Mouse (Mus musculus) limb, embryonic 13.5 days (tissue): ENCODE measurements around the gene Svbp. TPM values are rescaled to one million over a fixed set of nuclear protein-coding genes. Genes with fewer than 3 reads are reported as not detected.

ENCODE experiments used
- ATAC-seq: fragments of 200-750 bp; cut with Nextera tagmentation; 2 replicates; pipeline ENCODE4 v1.8.0; 2017; ENCODE audit warnings: low read depth, moderate number of reproducible peaks, moderate TSS enrichment; ENCODE audit not compliant: low FRiP score
- H3K27ac ChIP-seq: fragments of 300-500 bp; sonication (generic); 2 replicates; pipeline ENCODE4 v1.5.1; 2015; ENCODE audit warnings: inconsistent platforms, mild to moderate bottlenecking, moderate library complexity
- H3K27me3 ChIP-seq: fragments of 300-500 bp; sonication (generic); 2 replicates; pipeline ENCODE4 v1.6.1; 2015; ENCODE audit warnings: mild to moderate bottlenecking, inconsistent platforms
- H3K36me3 ChIP-seq: fragments of 300-500 bp; sonication (generic); 2 replicates; pipeline ENCODE4 v1.6.1; 2015; ENCODE audit warnings: inconsistent platforms, mild to moderate bottlenecking, moderate library complexity
- H3K4me1 ChIP-seq: fragments of 300-500 bp; sonication (generic); 2 replicates; pipeline ENCODE4 v1.6.1; 2015; ENCODE audit warnings: inconsistent platforms
- H3K4me2 ChIP-seq: fragments of 300-500 bp; sonication (generic); replicated peaks from 2 replicates; pipeline ENCODE4 v1.6.1; 2015; ENCODE audit warnings: inconsistent platforms, mild to moderate bottlenecking, moderate library complexity
- H3K4me3 ChIP-seq: fragments of 300-500 bp; sonication (generic); 2 replicates; pipeline ENCODE4 v1.5.1; 2015; ENCODE audit warnings: moderate library complexity, mild to moderate bottlenecking, inconsistent platforms
- H3K9ac ChIP-seq: fragments of 300-500 bp; sonication (generic); 2 replicates; pipeline ENCODE4 v1.6.1; 2015; ENCODE audit warnings: mild to moderate bottlenecking, inconsistent platforms
- H3K9me3 ChIP-seq: fragments of 300-500 bp; sonication (generic); 2 replicates; pipeline ENCODE4 v1.6.1; 2016; ENCODE audit warnings: inconsistent platforms
- WGBS: fragments of 180-500 bp; shearing (Covaris S2); methylation state at CpG from one replicate; pipeline ENCODE4 v1.1.7; 2015; 5-methylcytosine and 5-hydroxymethylcytosine counted together
- polyA plus RNA-seq: library from polyadenylated mRNA; unstranded; fragments of >200 nt; fragmentation: Nextera tagmentation; extraction: Ambion mirVana; gene quantifications from 2 replicates; pipeline ENCODE4 v1.2.1, GENCODE M21; 2015

The Svbp gene
- polyA plus RNA-seq, 1 experiment from 2014 or later = 223 TPM

DNA sequence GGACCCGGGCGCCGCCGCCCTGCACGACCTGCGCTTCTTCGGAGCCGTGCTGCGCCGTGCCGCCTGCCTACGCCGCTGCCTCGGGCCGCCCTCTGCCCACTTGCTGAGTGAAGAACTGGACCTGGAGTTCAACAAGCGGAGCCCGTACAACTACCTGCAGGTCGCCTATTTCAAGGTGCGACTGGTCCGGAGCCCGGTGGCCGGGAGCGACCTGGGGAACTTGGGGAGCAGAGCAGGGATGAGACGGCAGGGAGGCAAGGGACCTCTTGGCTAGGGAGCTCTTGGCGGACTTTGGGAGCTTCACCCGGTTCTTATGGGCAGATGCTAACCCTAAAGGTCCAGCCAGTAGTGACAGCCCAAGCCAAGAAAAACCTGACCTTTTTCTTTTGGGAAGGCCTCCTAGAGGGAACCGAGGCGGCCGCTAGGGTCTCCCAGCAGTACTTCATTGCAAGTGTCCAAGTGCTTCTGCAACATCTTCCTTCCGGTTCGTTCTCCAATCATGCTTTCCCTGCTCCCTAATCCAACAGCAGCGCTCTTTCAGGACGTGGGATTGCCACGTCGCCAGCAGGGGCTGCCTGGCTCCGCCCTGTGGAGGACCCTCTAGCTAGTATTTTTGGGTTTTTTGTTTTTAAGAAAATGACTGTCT lies 38.3 kb downstream of the Svbp start:
- ATAC-seq = peak; percentile 48
- Histone ChIP-seq H3K9ac (peak overlapping the region; percentile 90), H3K4me2 (peak overlapping the region; percentile 77), H3K4me1 (peaks cover 19% of the 10 kb centered on the region), H3K4me3 (peak overlapping the region; percentile 94), H3K27ac (peak overlapping the region; percentile 67), H3K9me3 (no peaks in the 10 kb centered on the region), H3K27me3 (no peaks in the 10 kb centered on the region), H3K36me3 (peaks cover 36% of the 10 kb centered on the region)
- under 1% methylated on average over 36 of the region's 36 CpGs for WGBS

DNA sequence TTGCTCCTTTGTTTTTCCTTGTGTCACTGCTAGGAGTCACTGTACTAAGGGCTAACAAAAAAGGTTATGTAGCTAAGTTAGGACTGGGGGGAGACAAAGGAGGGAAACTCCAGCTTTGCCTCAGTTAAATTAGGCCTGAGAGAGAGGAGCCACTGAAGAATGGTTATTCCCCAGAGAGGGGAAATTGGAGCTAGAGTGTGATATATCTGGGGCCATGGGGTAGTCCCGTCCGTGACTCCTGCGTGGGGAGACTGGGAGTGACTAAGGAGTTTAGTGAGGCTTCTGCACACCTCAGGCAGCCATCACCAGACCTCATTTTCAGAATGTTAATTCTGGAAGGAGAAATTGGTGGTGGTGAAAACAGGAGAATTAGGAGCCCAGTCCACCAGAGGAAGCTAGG lies 39.2 kb downstream of the Svbp start:
- H3K4me1 ChIP-seq = peaks cover 21% of the 10 kb centered on the region
- peak overlapping the region; percentile 94 for H3K4me3 ChIP-seq
- no peak for ATAC-seq
- H3K27me3 ChIP-seq = no peaks in the 10 kb centered on the region
- H3K27ac ChIP-seq = no peak overlapping the region
- peak overlapping the region; percentile 77 for H3K4me2 ChIP-seq
- peaks cover 34% of the 10 kb centered on the region for H3K36me3 ChIP-seq
- H3K9me3 ChIP-seq = no peaks in the 10 kb centered on the region
- 0 out of 2 replicates have a peak overlapping the region, but pooled peaks have one; percentile 90 for H3K9ac ChIP-seq
- WGBS = 66% methylated on average over 3 of the region's 3 CpGs

GRCm38 (mm10) chr4:119238661-119239060 lies 43.6 kb downstream of the Svbp start:
- WGBS = 70% methylated on average over 3 of the region's 3 CpGs
- Histone ChIP-seq H3K9me3 (no peaks in the 10 kb centered on the region), H3K4me3 (no peak overlapping the region), H3K4me2 (no peak overlapping the region), H3K36me3 (peaks cover 73% of the 10 kb centered on the region), H3K4me1 (peaks cover 15% of the 10 kb centered on the region), H3K9ac (no peak overlapping the region), H3K27me3 (no peaks in the 10 kb centered on the region), H3K27ac (no peak overlapping the region)
- no peak for ATAC-seq

DNA sequence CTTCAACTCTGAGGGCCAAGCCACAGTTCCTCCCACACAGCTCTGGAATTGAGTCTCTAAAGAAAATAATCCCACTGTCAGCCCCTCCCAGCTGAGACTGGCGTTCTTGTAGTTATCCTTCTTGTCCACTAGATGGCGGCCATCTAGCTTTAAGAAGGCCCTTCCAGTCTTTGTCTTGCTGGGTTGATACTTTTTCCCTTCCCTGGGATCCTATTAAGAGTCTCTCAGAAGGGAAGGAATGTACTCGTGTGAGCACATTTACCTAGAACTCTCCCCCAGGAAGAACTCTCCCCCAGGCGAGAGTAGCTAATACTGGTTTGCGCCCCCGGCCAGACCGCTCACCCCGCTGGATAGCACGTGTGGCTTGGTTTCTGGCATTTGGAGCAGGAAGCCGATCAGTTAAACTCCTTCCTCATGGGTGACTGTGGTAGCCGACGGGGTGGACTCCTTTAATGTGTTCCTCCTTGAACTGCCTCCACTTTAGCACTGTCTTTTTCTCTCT lies 44.1 kb downstream of the Svbp start:
- peak; percentile 60; the same call in 1 of the 2 replicates for ATAC-seq
- Histone ChIP-seq H3K4me1 (peaks cover 11% of the 10 kb centered on the region), H3K9me3 (no peaks in the 10 kb centered on the region), H3K4me2 (peak overlapping the region; percentile 32; the same call in 1 of the 2 replicates), H3K27me3 (no peaks in the 10 kb centered on the region), H3K4me3 (no peak overlapping the region), H3K27ac (0 out of 2 replicates have a peak overlapping the region, but pooled peaks have one; percentile 58), H3K36me3 (peaks cover 79% of the 10 kb centered on the region), H3K9ac (peak overlapping the region; percentile 51)
- 43% methylated on average over 12 of the region's 12 CpGs for WGBS

- no peaks in the 10 kb centered on the region for H3K27me3 ChIP-seq
- ATAC-seq = no peak
- H3K27ac ChIP-seq = no peak overlapping the region
- no peak overlapping the region for H3K4me2 ChIP-seq
- no peak overlapping the region for H3K9ac ChIP-seq
- H3K4me3 ChIP-seq = no peak overlapping the region
- H3K9me3 ChIP-seq = no peaks in the 10 kb centered on the region
- H3K4me1 ChIP-seq = peaks cover 4% of the 10 kb centered on the region; the same call in 1 of the 2 replicates
- H3K36me3 ChIP-seq = peaks cover 94% of the 10 kb centered on the region
- WGBS = 88% methylated on average over 14 of the region's 14 CpGs
Observed at GRCm38 (mm10) chr4:119241664-119242063, 46.6 kb downstream of the Svbp start.

GRCm38 (mm10) chr4:119242571-119242970 lies 47.5 kb downstream of the Svbp start:
- Histone ChIP-seq H3K27me3 (no peaks in the 10 kb centered on the region), H3K27ac (no peak overlapping the region), H3K36me3 (peaks cover 93% of the 10 kb centered on the region), H3K4me2 (no peak overlapping the region), H3K9ac (no peak overlapping the region; the same call in 1 of the 2 replicates), H3K4me3 (no peak overlapping the region), H3K4me1 (peaks cover 7% of the 10 kb centered on the region; the same call in 1 of the 2 replicates), H3K9me3 (no peaks in the 10 kb centered on the region)
- 92% methylated on average over 12 of the region's 12 CpGs for WGBS
- no peak for ATAC-seq

DNA sequence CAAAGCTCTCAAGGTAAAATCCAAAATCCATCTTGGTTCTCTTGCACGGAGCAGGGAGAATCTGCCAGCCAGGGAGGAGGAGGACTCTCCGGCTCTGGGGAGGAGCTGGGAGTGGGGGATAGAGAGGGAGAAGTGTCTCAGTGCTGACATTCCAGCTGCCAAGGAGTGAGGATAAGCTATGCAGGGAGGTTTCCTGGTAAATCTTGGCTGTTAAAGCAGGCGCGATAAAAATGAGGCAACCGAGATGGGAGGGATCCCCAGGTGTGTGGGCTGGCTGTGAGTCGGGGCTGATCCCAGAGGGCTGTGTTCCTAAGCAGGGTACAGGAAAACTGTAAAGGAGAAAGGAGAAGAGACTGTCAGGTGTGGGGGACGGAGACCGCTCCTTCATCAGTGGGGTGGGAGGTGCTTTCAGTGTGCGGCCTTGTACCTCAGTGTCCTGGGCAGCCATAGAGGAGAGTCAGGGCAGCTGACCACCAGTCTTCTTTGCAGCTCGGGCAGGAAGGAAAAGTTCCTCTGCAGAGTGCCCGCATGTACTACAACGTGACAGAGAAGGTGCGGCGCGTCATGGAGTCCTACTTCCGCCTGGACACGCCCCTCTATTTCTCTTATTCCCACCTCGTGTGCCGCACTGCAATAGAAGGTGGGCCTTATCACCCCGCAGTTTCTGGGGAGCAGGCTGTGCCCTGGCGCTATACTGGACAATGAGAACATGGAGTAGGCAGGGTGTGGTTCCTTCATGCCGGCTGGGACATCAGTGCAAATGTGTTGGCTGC lies 49.5 kb downstream of the Svbp start:
- H3K27ac ChIP-seq = no peak overlapping the region
- H3K4me2 ChIP-seq = no peak overlapping the region
- H3K4me3 ChIP-seq = no peak overlapping the region
- peaks cover 87% of the 10 kb centered on the region for H3K36me3 ChIP-seq
- 82% methylated on average over 22 of the region's 22 CpGs for WGBS
- H3K27me3 ChIP-seq = no peaks in the 10 kb centered on the region
- no peak for ATAC-seq
- H3K9me3 ChIP-seq = no peaks in the 10 kb centered on the region
- H3K4me1 ChIP-seq = 0 out of 2 replicates have a peak, but pooled peaks cover 8% of the 10 kb centered on the region
- no peak overlapping the region for H3K9ac ChIP-seq

DNA sequence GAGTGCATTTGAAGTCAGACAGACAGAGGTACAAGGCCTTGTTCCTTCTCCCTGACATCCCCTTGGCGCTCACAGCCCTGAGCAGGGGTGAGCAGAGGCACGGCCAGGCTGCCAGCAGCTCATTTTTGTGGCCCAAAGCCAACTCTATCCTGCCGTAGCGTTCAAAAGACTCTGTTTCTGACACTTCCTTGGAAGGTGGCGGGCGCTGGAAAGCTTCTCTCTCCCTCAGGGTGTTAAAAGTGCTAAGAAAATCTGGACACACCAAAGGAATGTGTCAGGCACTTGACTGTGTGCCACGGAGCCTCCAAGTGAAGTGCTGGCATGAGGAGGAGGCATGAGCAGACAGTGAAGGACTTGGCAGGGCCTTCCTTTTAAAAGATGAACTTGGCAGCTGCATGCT lies 50.5 kb downstream of the Svbp start:
- Histone ChIP-seq H3K27me3 (no peaks in the 10 kb centered on the region), H3K4me2 (no peak overlapping the region), H3K9ac (no peak overlapping the region), H3K27ac (no peak overlapping the region), H3K4me3 (no peak overlapping the region), H3K4me1 (0 out of 2 replicates have a peak, but pooled peaks cover 8% of the 10 kb centered on the region), H3K9me3 (no peaks in the 10 kb centered on the region), H3K36me3 (peaks cover 80% of the 10 kb centered on the region)
- ATAC-seq = no peak
- WGBS = 82% methylated on average over 7 of the region's 7 CpGs

DNA sequence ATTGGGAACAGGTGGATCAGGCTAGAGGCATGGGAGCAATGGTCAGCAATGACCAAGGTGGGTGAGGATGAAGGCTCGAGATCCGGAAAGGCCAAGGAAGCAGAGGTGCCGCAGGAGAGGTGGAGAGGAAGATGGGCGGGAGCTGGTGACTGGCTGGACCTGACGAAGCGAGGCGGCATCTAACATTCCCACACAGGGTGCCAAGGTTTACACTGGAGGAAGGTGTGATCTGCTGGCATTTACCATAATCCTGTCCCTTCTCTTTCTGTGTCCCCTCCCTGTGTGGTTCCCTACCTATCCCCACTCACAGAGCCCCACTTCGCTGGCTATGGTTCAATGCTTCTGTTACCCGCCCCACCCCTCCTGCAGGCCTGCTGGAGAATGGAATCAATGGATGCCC lies 50.9 kb downstream of the Svbp start:
- H3K27ac ChIP-seq = no peak overlapping the region

GRCm38 (mm10) chr4:119246688-119247225 lies 51.7 kb downstream of the Svbp start:
- Histone ChIP-seq H3K4me2 (no peak overlapping the region), H3K27me3 (no peaks in the 10 kb centered on the region), H3K9ac (no peak overlapping the region), H3K9me3 (no peaks in the 10 kb centered on the region), H3K36me3 (peaks cover 68% of the 10 kb centered on the region), H3K27ac (no peak overlapping the region), H3K4me3 (no peak overlapping the region), H3K4me1 (0 out of 2 replicates have a peak, but pooled peaks cover 8% of the 10 kb centered on the region)
- no peak for ATAC-seq
- 82% methylated on average over 14 of the region's 14 CpGs for WGBS

More for the DNA sequence above, 50.9 kb downstream of the Svbp start:
- Histone ChIP-seq H3K9ac (no peak overlapping the region), H3K4me3 (no peak overlapping the region), H3K27me3 (no peaks in the 10 kb centered on the region), H3K36me3 (peaks cover 76% of the 10 kb centered on the region), H3K9me3 (no peaks in the 10 kb centered on the region), H3K4me1 (0 out of 2 replicates have a peak, but pooled peaks cover 8% of the 10 kb centered on the region), H3K4me2 (no peak overlapping the region)
- ATAC-seq = no peak
- WGBS = 86% methylated on average over 9 of the region's 9 CpGs

DNA sequence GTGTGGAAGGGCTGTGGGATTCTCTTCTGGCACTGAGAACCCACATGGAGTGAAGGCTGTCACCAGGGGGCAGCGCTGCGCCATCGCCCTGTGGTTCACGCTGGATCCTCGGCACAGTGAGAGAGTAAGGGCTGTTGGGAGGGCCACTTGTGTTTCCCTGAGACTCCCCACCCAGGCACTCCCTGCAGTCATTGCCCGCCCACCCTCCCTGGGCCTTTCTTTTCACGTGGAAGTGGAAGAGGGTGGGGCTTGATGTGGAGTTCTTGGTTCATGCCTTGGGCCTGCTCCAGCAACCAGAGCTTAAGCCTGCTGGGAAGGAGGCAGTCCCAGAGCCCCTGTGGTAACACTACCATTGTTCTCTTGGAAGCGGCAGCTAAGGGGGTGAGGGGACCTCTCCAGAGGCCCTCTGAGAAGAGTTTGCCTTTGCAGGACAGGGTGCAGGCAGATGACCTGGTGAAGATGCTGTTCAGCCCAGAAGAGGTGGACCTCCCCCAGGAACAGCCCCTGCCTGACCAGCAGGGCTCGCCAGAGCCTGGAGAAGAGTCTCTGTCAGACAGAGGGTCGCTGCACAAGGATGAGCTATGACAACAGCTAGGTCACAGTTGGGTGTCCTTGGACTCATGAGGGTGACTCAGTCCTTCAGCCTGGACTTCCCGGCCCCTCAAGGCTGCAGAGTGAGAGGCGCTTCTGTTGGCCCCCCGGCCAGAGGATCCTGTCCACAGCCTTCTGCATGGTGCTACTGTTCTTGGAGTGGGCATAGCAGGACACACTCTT lies 52.5 kb downstream of the Svbp start:
- no peak overlapping the region for H3K4me3 ChIP-seq
- H3K9ac ChIP-seq = no peak overlapping the region
- WGBS = 38% methylated on average over 13 of the region's 13 CpGs
- H3K27ac ChIP-seq = peak overlapping the region; percentile 10; the same call in 1 of the 2 replicates
- no peaks in the 10 kb centered on the region for H3K27me3 ChIP-seq
- H3K4me2 ChIP-seq = no peak overlapping the region
- no peaks in the 10 kb centered on the region for H3K9me3 ChIP-seq
- H3K36me3 ChIP-seq = peaks cover 59% of the 10 kb centered on the region
- 0 out of 2 replicates have a peak, but pooled peaks cover 8% of the 10 kb centered on the region for H3K4me1 ChIP-seq
- ATAC-seq = peak; percentile 65
